Mouse (Mus musculus) limb, embryonic 14.5 days (tissue): ENCODE results near the gene Sall4. TPM values are rescaled to one million over a fixed set of nuclear protein-coding genes. Genes with fewer than 3 reads are reported as not detected.

Source experiments
- ATAC-seq: fragments of 200-750 bp; cut with Nextera tagmentation; 2 replicates; pipeline ENCODE4 v1.8.0; 2017; ENCODE audit warnings: low read depth, moderate number of reproducible peaks, moderate TSS enrichment; ENCODE audit not compliant: low FRiP score
- DNase-seq: peaks from one replicate; pipeline ENCODE4 v3.0.0-alpha.2; 2015; ENCODE audit warnings: low spot score
- H3K27ac ChIP-seq: fragments of 300-500 bp; sonication (generic); replicated peaks from 2 replicates; pipeline ENCODE4 v1.5.1; 2014; ENCODE audit warnings: low read depth, mild to moderate bottlenecking, low read length, moderate library complexity, mixed read lengths
- H3K27me3 ChIP-seq: fragments of 300-500 bp; sonication (generic); 2 replicates; pipeline ENCODE4 v1.6.1; 2014; ENCODE audit warnings: low read length, mixed read lengths; ENCODE audit not compliant: control insufficient read depth, insufficient read depth
- H3K36me3 ChIP-seq: fragments of 300-500 bp; sonication (generic); 2 replicates; pipeline ENCODE4 v1.6.1; 2014; ENCODE audit warnings: mild to moderate bottlenecking, low read length, moderate library complexity, mixed read lengths; ENCODE audit not compliant: control insufficient read depth, insufficient read depth
- H3K4me1 ChIP-seq: fragments of 300-500 bp; sonication (generic); 2 replicates; pipeline ENCODE4 v1.6.1; 2014; ENCODE audit warnings: antibody characterized with exemption, low read length, mixed read lengths; ENCODE audit not compliant: control insufficient read depth, insufficient read depth
- H3K4me2 ChIP-seq: fragments of 300-500 bp; sonication (generic); replicated peaks from 2 replicates; pipeline ENCODE4 v1.6.1; 2014; ENCODE audit warnings: low read depth, mild to moderate bottlenecking, low read length, moderate library complexity; ENCODE audit not compliant: severe bottlenecking
- H3K4me3 ChIP-seq: fragments of 300-500 bp; sonication (generic); replicated peaks from 2 replicates; pipeline ENCODE4 v1.5.1; 2014; ENCODE audit warnings: low read length
- H3K9ac ChIP-seq: fragments of 300-500 bp; sonication (generic); 2 replicates; pipeline ENCODE4 v1.6.1; 2014; ENCODE audit warnings: mild to moderate bottlenecking, low read depth, low read length, moderate library complexity; ENCODE audit not compliant: severe bottlenecking
- H3K9me3 ChIP-seq: fragments of 300-500 bp; sonication (generic); 2 replicates; pipeline ENCODE4 v1.6.1; 2016; ENCODE audit warnings: low read length; ENCODE audit not compliant: control insufficient read depth
- POLR2A ChIP-seq: fragments of 200-500 bp; IDR thresholded peaks from 2 replicates; pipeline ENCODE4 v1.8.0; 2012; ENCODE audit warnings: inconsistent platforms, mild to moderate bottlenecking, moderate library complexity, borderline replicate concordance; ENCODE audit not compliant: insufficient read depth, insufficient read length; ENCODE audit errors: extremely low read depth
- WGBS: fragments of 180-500 bp; shearing (Covaris S2); extraction: QIAGEN DNeasy Blood & Tissue Kit; methylation state at CpG from one replicate; pipeline ENCODE4 v1.1.7; 2014; 5-methylcytosine and 5-hydroxymethylcytosine counted together
- polyA plus RNA-seq, 2 experiments: library from polyadenylated mRNA; depleted of rRNA in 1 of 2; stranded (reverse) in 1 of 2; unstranded in 1 of 2; fragments of >200 nt; fragmentation: Nextera tagmentation in 1 of 2; extraction: Ambion mirVana in 1 of 2; gene quantifications; 2 replicates each; pipeline versions ENCODE4 v1.2.1 to v1.2.3; 2012 to 2014

Gene Sall4
- polyA plus RNA-seq, 2 experiments, result 0.31 to 0.34 TPM

DNA sequence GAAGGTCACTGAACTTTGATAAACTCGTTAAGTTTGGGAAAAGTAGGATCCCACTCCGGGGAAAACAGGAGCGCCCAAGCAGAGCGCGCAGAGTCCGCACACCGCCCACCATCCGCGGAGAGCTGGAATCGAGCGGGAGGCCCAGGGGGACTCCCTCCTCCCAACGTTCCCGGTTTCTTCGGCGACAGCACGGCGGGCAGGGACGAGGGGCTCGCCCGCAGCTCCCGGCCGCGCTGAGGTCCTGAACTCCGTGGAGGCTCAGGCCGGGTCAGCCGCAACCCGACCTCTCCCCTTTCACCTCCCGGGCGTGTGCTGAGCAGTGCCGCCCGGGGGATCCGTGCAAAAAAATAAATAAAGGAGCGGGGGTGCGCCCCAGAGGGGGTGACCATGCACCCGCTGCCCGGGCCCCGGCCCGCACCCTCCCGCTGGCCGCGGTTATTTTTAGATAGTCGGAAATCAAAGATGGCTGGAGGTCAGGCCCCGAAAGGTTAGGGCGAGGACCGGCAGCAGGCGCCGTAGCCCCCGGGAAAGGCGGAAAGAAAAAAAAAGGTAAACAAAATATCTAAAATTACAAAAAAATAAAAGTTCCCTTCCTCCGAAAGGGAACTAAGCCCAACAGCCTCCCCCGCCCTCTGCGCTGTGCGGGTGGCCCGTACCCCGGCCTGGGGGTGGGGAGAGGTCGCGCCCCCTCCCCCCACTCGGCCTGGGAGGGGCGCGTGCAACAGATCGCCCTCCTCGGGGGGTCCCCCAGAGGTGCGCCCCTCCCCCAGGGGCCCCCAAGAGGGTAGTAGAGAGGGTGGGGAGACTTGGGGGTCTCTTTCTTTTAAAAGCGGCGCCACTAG, 1.8 kb downstream of the Sall4 start:
- ATAC-seq, result no peak
- Histone ChIP-seq H3K9ac (peak overlapping the region; percentile 32), H3K36me3 (no peaks in the 10 kb centered on the region), H3K27me3 (peaks cover 76% of the 10 kb centered on the region), H3K27ac (no peak overlapping the region), H3K9me3 (no peaks in the 10 kb centered on the region), H3K4me1 (peaks cover 11% of the 10 kb centered on the region), H3K4me3 (peak overlapping the region; percentile 43), H3K4me2 (peak overlapping the region; percentile 97)
- WGBS, result under 1% methylated on average over 64 of the region's 65 CpGs
- no peak for DNase-seq
- TF ChIP-seq POLR2A, result no peak

DNA sequence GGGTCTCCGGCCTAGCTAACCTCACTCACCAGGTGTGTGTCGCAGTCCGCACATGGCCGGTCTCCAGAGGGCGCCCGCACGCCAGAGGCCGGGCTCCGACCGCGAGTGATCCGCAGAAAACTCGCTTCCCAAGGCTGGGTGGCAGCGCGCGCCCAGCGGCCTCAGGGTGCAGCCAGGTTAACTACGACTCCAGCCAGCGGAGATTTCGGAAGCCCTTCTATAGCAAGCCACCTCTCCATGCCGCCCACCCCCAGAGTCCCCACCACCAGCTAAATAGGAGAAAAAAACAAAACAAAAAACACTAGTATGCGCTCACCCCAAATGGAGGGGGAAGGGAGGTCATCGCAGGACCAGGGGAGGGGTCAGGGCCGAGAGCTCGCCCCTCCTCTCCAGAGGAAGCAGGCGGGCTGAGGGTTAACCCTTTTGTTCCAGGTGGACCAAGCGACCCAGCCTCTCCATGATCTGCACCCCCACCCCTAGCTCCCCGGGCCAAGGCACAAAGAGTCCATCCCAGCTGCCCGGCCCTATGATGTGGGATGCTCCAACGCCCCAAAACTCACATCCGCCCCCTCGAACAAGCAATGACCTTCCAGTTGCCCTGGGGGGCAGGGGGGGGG, 2.6 kb downstream of the Sall4 start:
- H3K9me3 ChIP-seq, result no peaks in the 10 kb centered on the region
- WGBS, result under 1% methylated on average over 31 of the region's 32 CpGs
- H3K36me3 ChIP-seq, result no peaks in the 10 kb centered on the region
- H3K9ac ChIP-seq, result no peak overlapping the region
- DNase-seq (no peak), ATAC-seq (peak; percentile 39; the same call in 1 of the 2 replicates)
- H3K27ac ChIP-seq, result no peak overlapping the region
- peaks cover 76% of the 10 kb centered on the region for H3K27me3 ChIP-seq
- peaks cover 11% of the 10 kb centered on the region for H3K4me1 ChIP-seq
- peak overlapping the region; percentile 97 for H3K4me2 ChIP-seq
- H3K4me3 ChIP-seq, result peak overlapping the region; percentile 43
- TF ChIP-seq POLR2A, result no peak

GRCm38 (mm10) chr2:168764460-168764867, 3.3 kb downstream of the Sall4 start:
- H3K27ac ChIP-seq, result no peak overlapping the region
- no peak overlapping the region for H3K4me2 ChIP-seq
- H3K36me3 ChIP-seq, result no peaks in the 10 kb centered on the region
- ATAC-seq, result no peak
- WGBS, result 10% methylated on average over 9 of the region's 9 CpGs
- DNase-seq, result no peak
- H3K4me3 ChIP-seq, result no peak overlapping the region
- H3K27me3 ChIP-seq, result peaks cover 73% of the 10 kb centered on the region
- H3K9me3 ChIP-seq, result no peaks in the 10 kb centered on the region
- no peak for TF ChIP-seq POLR2A
- H3K4me1 ChIP-seq, result peaks cover 11% of the 10 kb centered on the region
- H3K9ac ChIP-seq, result no peak overlapping the region

GRCm38 (mm10) chr2:168763785-168764184, 4.0 kb downstream of the Sall4 start:
- 16% methylated on average over 7 of the region's 7 CpGs for WGBS
- H3K9me3 ChIP-seq, result no peaks in the 10 kb centered on the region
- H3K36me3 ChIP-seq, result no peaks in the 10 kb centered on the region
- H3K4me3 ChIP-seq, result no peak overlapping the region
- H3K4me1 ChIP-seq, result peaks cover 11% of the 10 kb centered on the region
- DNase-seq, result no peak
- no peak overlapping the region for H3K9ac ChIP-seq
- H3K27me3 ChIP-seq, result peaks cover 67% of the 10 kb centered on the region
- H3K27ac ChIP-seq, result no peak overlapping the region
- no peak for TF ChIP-seq POLR2A
- no peak for ATAC-seq
- no peak overlapping the region for H3K4me2 ChIP-seq

DNA sequence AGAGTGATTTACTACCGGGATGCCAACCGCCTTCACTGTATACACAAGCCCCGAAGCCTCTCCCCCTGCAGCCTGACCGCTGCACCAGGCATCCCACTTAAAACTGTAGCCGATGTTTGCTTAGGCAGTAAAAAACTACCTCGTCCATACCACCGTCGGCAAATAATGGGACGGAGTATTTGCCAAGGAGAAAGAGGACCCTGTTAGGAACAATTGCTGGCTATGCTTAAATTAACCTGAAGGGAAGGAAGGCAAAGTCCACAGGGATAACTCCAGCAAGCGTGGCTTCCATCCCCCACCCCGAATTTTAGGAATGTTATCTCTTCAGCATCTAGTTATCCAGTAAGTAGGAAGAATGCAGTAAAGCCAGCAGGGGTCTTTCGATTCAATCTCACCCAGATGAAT, 5.3 kb downstream of the Sall4 start:
- Histone ChIP-seq H3K4me1 (peaks cover 11% of the 10 kb centered on the region), H3K27ac (no peak overlapping the region), H3K27me3 (peaks cover 54% of the 10 kb centered on the region), H3K4me3 (no peak overlapping the region), H3K4me2 (no peak overlapping the region), H3K36me3 (no peaks in the 10 kb centered on the region), H3K9me3 (no peaks in the 10 kb centered on the region), H3K9ac (no peak overlapping the region)
- DNase-seq, result no peak
- no peak for TF ChIP-seq POLR2A
- WGBS, result 2% methylated on average over 12 of the region's 12 CpGs
- no peak for ATAC-seq
